Mouse (Mus musculus): ENCODE results near the gene Olfr1466.

The Olfr1466 gene

GRCm38 (mm10) chr19:13338562-13338961 is at the start of gene Olfr1466:
Olfr1466 (plus strand) TSS chr19:13338862.
- no peak for DNase-seq

GRCm38 (mm10) chr19:13315441-13315840 is 23.2 kb upstream of the Olfr1466 start, which contains the start of gene Olfr1465:
Olfr1465 (minus strand) TSS chr19:13315541.
- DNase-seq, result no peak

GRCm38 (mm10) chr19:13361936-13362335 is 23.3 kb downstream of the Olfr1466 start, which contains the start of gene Olfr1467:
Olfr1467 (plus strand) TSS chr19:13362236.
- no peak for DNase-seq

All from embryo, embryonic 11 days (tissue).